Mouse (Mus musculus): Measurements from ENCODE around the gene Rabl6. TPM values are rescaled to one million over a fixed set of nuclear protein-coding genes. Genes with fewer than 3 reads are reported as not detected.
A peak's percentile ranks its signal among the peaks of the same experiment; 100 is the strongest.

Rabl6 gene
- total and polyA plus RNA-seq, 3 experiments, result 34.6 to 62.0 (median 55.7) TPM

DNA sequence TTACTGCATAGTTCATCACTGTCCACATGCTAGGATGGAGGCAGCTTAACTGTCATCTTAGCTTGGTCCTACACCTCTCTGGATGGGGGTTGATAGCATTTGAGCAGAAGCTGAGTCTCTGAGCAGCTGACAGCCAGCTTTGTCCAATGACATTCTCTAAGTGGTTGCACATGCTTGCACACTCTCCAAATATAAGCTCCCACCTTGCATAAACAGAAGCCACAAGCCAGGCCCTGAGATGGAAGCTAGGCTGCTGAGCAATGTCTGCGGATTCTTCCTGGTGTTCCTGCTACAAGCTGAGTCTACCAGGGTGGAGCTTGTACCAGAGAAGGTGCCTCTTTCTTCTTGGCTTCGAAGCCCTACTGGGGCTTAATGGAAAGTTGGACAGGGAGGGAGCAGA is 44.6 kb upstream of the Rabl6 start, which contains the start of gene Lcn8:
Lcn8 (plus strand) TSS at position 219 of the 400 bp plus-strand sequence.
- no peak within 1 kb of the TSS for H3K27ac ChIP-seq (ENCODE audit: insufficient read depth, low read depth)
- dilution Hi-C loops (cut with MboI; ENCODE audit: extremely low pct_ligation_motif_present, extremely low pct_unique_long_range_greater_than_20kb, low sequenced_read_pairs), result no loop called here
- TF ChIP-seq USF2 (conservative IDR thresholded peaks at IDR 0.05; ENCODE audit: low read depth, low read length) (no peak), MAX (IDR thresholded peaks at IDR 0.05; ENCODE audit: low read length) (no peak), ETS1 (conservative IDR thresholded peaks at IDR 0.05; ENCODE audit: low read depth, low read length) (no peak), CHD2 (IDR thresholded peaks at IDR 0.05; ENCODE audit: low read length) (no peak), NRF1 (IDR thresholded peaks at IDR 0.05; ENCODE audit: low read depth, low read length) (no peak), POLR2A (IDR thresholded peaks at IDR 0.05; ENCODE audit: low read depth, low read length) (no peak), ZKSCAN1 (IDR thresholded peaks at IDR 0.05; ENCODE audit: borderline replicate concordance, low read depth, low read length) (no peak), MYC (IDR thresholded peaks at IDR 0.05; ENCODE audit: low read depth, low read length) (no peak), HCFC1 (IDR thresholded peaks at IDR 0.05; ENCODE audit: low read depth, low read length) (no peak), USF1 (IDR thresholded peaks at IDR 0.05; ENCODE audit: low read depth, low read length) (no peak), SIN3A (IDR thresholded peaks at IDR 0.05; ENCODE audit: low read length) (no peak)
- peaks cover 68% of the 10 kb centered on the region for H3K27me3 ChIP-seq (replicated peaks)
- no peak within 1 kb of the TSS for H3K9ac ChIP-seq (ENCODE audit: insufficient read depth, low read depth)
- no peak for DNase-seq (ENCODE audit: extremely low read depth)
- no peak within 1 kb of the TSS for H3K4me3 ChIP-seq (replicated peaks in 1 of 3; ENCODE audit: low read depth in 2 of 3, low read length in 2 of 3, poor library complexity in 1 of 3)
- no peak within 1 kb of the TSS for H3K4me2 ChIP-seq (ENCODE audit: insufficient read depth, low read depth, poor library complexity, severe bottlenecking)
- no peaks in the 10 kb centered on the region for H3K9me3 ChIP-seq (replicated peaks; ENCODE audit: low read length)
- in situ Hi-C loops (cut with MboI; ENCODE audit: low pct_ligation_motif_present, low pct_unique_long_range_greater_than_20kb, low sequenced_read_pairs), result no loop called here
- H3K36me3 ChIP-seq (replicated peaks in 1 of 2; ENCODE audit: control insufficient read depth in 1 of 2, insufficient read depth in 1 of 2, low read length in 1 of 2), result no peaks in the 10 kb centered on the region
- peaks cover 5 to 9% of the 10 kb centered on the region in 2 experiments; a peak in 3 of 4 replicates for H3K4me1 ChIP-seq (ENCODE audit: control insufficient read depth in 1 of 2, insufficient read depth in 2 of 2)
- H3K79me2 ChIP-seq (replicated peaks; ENCODE audit: control insufficient read depth, extremely low read depth, insufficient read depth, poor library complexity, severe bottlenecking), result no peaks in the 10 kb centered on the region

DNA sequence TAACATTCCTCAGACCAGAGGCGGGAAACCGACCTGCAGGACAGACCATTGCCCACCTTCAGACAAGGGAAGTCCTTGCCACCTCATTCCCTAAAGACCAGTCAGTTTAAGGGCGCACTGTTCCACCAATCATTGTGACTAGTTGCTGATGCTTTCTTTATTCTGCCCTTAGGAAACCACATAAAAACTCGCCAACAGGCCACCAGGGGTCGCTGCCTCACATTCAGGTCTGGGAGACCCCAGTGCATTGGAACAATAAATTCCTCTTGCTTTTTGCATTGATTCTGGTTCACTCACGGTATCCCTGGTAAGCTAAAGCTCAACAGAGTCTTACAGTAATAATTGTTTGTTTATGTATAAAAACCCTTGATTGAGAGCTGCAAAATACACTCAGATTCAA is 31.6 kb upstream of the Rabl6 start:
- H3K9me3 ChIP-seq (replicated peaks; ENCODE audit: low read length), result no peaks in the 10 kb centered on the region
- in situ Hi-C loops (cut with MboI; ENCODE audit: low pct_ligation_motif_present, low pct_unique_long_range_greater_than_20kb, low sequenced_read_pairs) (no loop called here), dilution Hi-C loops (cut with MboI; ENCODE audit: extremely low pct_ligation_motif_present, extremely low pct_unique_long_range_greater_than_20kb, low sequenced_read_pairs) (no loop called here)
- H3K27me3 ChIP-seq (replicated peaks), result peaks cover 66% of the 10 kb centered on the region
- no peaks in the 10 kb centered on the region for H3K79me2 ChIP-seq (replicated peaks; ENCODE audit: control insufficient read depth, extremely low read depth, insufficient read depth, poor library complexity, severe bottlenecking)
- TF ChIP-seq RAD21 (IDR thresholded peaks at IDR 0.05; ENCODE audit: low read depth, low read length), result peak; percentile 30
- no peak for TF ChIP-seq MAFK (IDR thresholded peaks at IDR 0.05; ENCODE audit: insufficient replicate concordance, low read length)
- no peak for TF ChIP-seq MYC (IDR thresholded peaks at IDR 0.05; ENCODE audit: low read depth, low read length)
- TF ChIP-seq E2F4 (IDR thresholded peaks at IDR 0.05; ENCODE audit: insufficient replicate concordance, low read depth, low read length), result no peak
- peak; percentile 39 for TF ChIP-seq SMC3 (IDR thresholded peaks at IDR 0.05; ENCODE audit: low read depth, low read length)
- TF ChIP-seq CTCF (conservative IDR thresholded peaks at IDR 0.05 in 1 of 2, IDR thresholded peaks at IDR 0.05 in 1 of 2; ENCODE audit: low read depth in 2 of 2, low read length in 2 of 2), result peak; percentile 64 to 70
- no peak for TF ChIP-seq MAX (IDR thresholded peaks at IDR 0.05; ENCODE audit: low read length)
- no peak for TF ChIP-seq CHD2 (IDR thresholded peaks at IDR 0.05; ENCODE audit: low read length)
- no peak for TF ChIP-seq NRF1 (IDR thresholded peaks at IDR 0.05; ENCODE audit: low read depth, low read length)
- H3K27ac ChIP-seq (ENCODE audit: insufficient read depth, low read depth), result no peak overlapping the region
- H3K36me3 ChIP-seq (replicated peaks in 1 of 2; ENCODE audit: control insufficient read depth in 1 of 2, insufficient read depth in 1 of 2, low read length in 1 of 2), result no peaks in the 10 kb centered on the region
- DNase-seq (ENCODE audit: extremely low read depth), result peak; percentile 43
- no peak overlapping the region for H3K4me2 ChIP-seq (ENCODE audit: insufficient read depth, low read depth, poor library complexity, severe bottlenecking)
- no peak overlapping the region for H3K9ac ChIP-seq (ENCODE audit: insufficient read depth, low read depth)
- no peak overlapping the region for H3K4me3 ChIP-seq (replicated peaks in 1 of 3; ENCODE audit: low read depth in 2 of 3, low read length in 2 of 3, poor library complexity in 1 of 3)
- H3K4me1 ChIP-seq (ENCODE audit: control insufficient read depth in 1 of 2, insufficient read depth in 2 of 2), result no peaks in the 10 kb centered on the region

All from CH12.LX (cell line).